Mouse (Mus musculus) stomach, postnatal 0 days (tissue): ENCODE measurements at regions not wholly inside any gene's neighbourhood (a gene's known extent, or its start where the extent isn't known, plus 50 kb on each side); places are given as distances from the start of the nearest gene placed in this dataset.
"Not testable (repeated sequence)": the region's sequence is repeated elsewhere in the genome, so short reads cannot be mapped to it uniquely, and the experiment has no call there.

Source experiments
- ATAC-seq: fragments of 200-750 bp; cut with Nextera tagmentation; 2 replicates; pipeline ENCODE4 v1.8.0; 2017; ENCODE audit not compliant: low FRiP score, low TSS enrichment
- DNase-seq: peaks from one replicate; pipeline ENCODE4 v3.0.0-alpha.2; 2016; ENCODE audit warnings: low spot score
- H3K27ac ChIP-seq: fragments of 300-500 bp; sonication (generic); replicated peaks from 2 replicates; pipeline ENCODE4 v1.5.1; 2014; ENCODE audit warnings: mild to moderate bottlenecking, control low read depth
- H3K27me3 ChIP-seq: fragments of 300-500 bp; sonication (generic); 2 replicates; pipeline ENCODE4 v1.6.1; 2014; ENCODE audit warnings: low read length; ENCODE audit not compliant: control insufficient read depth, insufficient read depth
- H3K36me3 ChIP-seq: fragments of 300-500 bp; sonication (generic); 2 replicates; pipeline ENCODE4 v1.6.1; 2014; ENCODE audit warnings: low read length, mixed read lengths; ENCODE audit not compliant: control insufficient read depth, insufficient read depth
- H3K4me1 ChIP-seq: fragments of 300-500 bp; sonication (generic); replicated peaks from 2 replicates; pipeline ENCODE4 v1.6.1; 2014; ENCODE audit warnings: antibody characterized with exemption; ENCODE audit not compliant: control insufficient read depth, insufficient read depth
- H3K4me2 ChIP-seq: fragments of 300-500 bp; sonication (generic); replicated peaks from 2 replicates; pipeline ENCODE4 v1.6.1; 2014; ENCODE audit warnings: low read depth, mild to moderate bottlenecking, control low read depth, moderate library complexity
- H3K4me3 ChIP-seq: fragments of 300-500 bp; sonication (generic); 2 replicates; pipeline ENCODE4 v1.5.1; 2014; ENCODE audit warnings: low read depth, low read length, control low read depth
- H3K9ac ChIP-seq: fragments of 300-500 bp; sonication (generic); 2 replicates; pipeline ENCODE4 v1.6.1; 2014; ENCODE audit warnings: mild to moderate bottlenecking, low read length, control low read depth, mixed read lengths
- H3K9me3 ChIP-seq: fragments of 300-500 bp; sonication (generic); 2 replicates; pipeline ENCODE4 v1.6.1; 2016; ENCODE audit warnings: low read length; ENCODE audit not compliant: control insufficient read depth
- CTCF ChIP-seq: IDR thresholded peaks from 2 replicates; pipeline ENCODE4 v1.5.1; 2016; ENCODE audit warnings: antibody characterized with exemption, low read depth, mild to moderate bottlenecking, moderate library complexity
- EP300 ChIP-seq: optimal IDR thresholded peaks from 2 replicates; pipeline ENCODE3; 2016; ENCODE audit warnings: antibody characterized with exemption
- WGBS: fragments of 180-500 bp; shearing (Covaris S2); extraction: QIAGEN DNeasy Blood & Tissue Kit; methylation state at CpG from one replicate; pipeline ENCODE4 v1.1.7; 2014; 5-methylcytosine and 5-hydroxymethylcytosine counted together

- H3K36me3 ChIP-seq = no peaks in the 10 kb centered on the region
- H3K27ac ChIP-seq = no peak overlapping the region
- H3K4me2 ChIP-seq = no peak overlapping the region
- no peak for TF ChIP-seq EP300
- TF ChIP-seq CTCF = no peak
- DNase-seq (no peak), ATAC-seq (no peak)
- H3K4me1 ChIP-seq = no peaks in the 10 kb centered on the region
- H3K4me3 ChIP-seq = no peak overlapping the region
- 53% methylated on average over 9 of the region's 9 CpGs for WGBS
- H3K27me3 ChIP-seq = no peaks in the 10 kb centered on the region
- H3K9me3 ChIP-seq = no peaks in the 10 kb centered on the region
- H3K9ac ChIP-seq = no peak overlapping the region
Measured at GRCm38 (mm10) chr4:23636231-23636928, 859.9 kb upstream of the Mms22l start.

GRCm38 (mm10) chr4:23636929-23637235 lies 859.4 kb upstream of the Mms22l start:
- TF ChIP-seq EP300 (no peak), CTCF (no peak)
- H3K36me3 ChIP-seq = no peaks in the 10 kb centered on the region
- H3K9ac ChIP-seq = no peak overlapping the region
- no peak overlapping the region for H3K4me3 ChIP-seq
- no peak for ATAC-seq
- H3K4me1 ChIP-seq = no peaks in the 10 kb centered on the region
- no peaks in the 10 kb centered on the region for H3K9me3 ChIP-seq
- H3K4me2 ChIP-seq = no peak overlapping the region
- DNase-seq = no peak
- no peak overlapping the region for H3K27ac ChIP-seq
- H3K27me3 ChIP-seq = no peaks in the 10 kb centered on the region
- WGBS = 55% methylated on average over 2 of the region's 2 CpGs

- H3K4me3 ChIP-seq, H3K9ac ChIP-seq, H3K27me3 ChIP-seq, H3K9me3 ChIP-seq, H3K27ac ChIP-seq, DNase-seq, H3K4me1 ChIP-seq, H3K36me3 ChIP-seq, ATAC-seq, H3K4me2 ChIP-seq: not testable (repeated sequence)
- 79% methylated on average over 5 of the region's 5 CpGs for WGBS
Measured at GRCm38 (mm10) chr4:23656671-23657070, 839.6 kb upstream of the Mms22l start.

GRCm38 (mm10) chr4:23668896-23669295 lies 827.4 kb upstream of the Mms22l start:
- no peaks in the 10 kb centered on the region for H3K4me1 ChIP-seq
- no peaks in the 10 kb centered on the region for H3K36me3 ChIP-seq
- DNase-seq (no peak), ATAC-seq (no peak)
- TF ChIP-seq EP300 (no peak), CTCF (no peak)
- H3K4me3 ChIP-seq = no peak overlapping the region
- H3K4me2 ChIP-seq = no peak overlapping the region
- no peaks in the 10 kb centered on the region for H3K9me3 ChIP-seq
- no peak overlapping the region for H3K9ac ChIP-seq
- H3K27ac ChIP-seq = no peak overlapping the region
- WGBS = 78% methylated on average over 2 of the region's 2 CpGs
- no peaks in the 10 kb centered on the region for H3K27me3 ChIP-seq

GRCm38 (mm10) chr4:23703626-23704025 lies 792.6 kb upstream of the Mms22l start:
- no peak for TF ChIP-seq EP300
- no peak for TF ChIP-seq CTCF
- Histone ChIP-seq H3K4me1 (no peaks in the 10 kb centered on the region), H3K36me3 (no peaks in the 10 kb centered on the region), H3K27ac (no peak overlapping the region), H3K4me3 (no peak overlapping the region), H3K27me3 (no peaks in the 10 kb centered on the region), H3K9me3 (no peaks in the 10 kb centered on the region), H3K9ac (no peak overlapping the region), H3K4me2 (no peak overlapping the region)
- DNase-seq (no peak), ATAC-seq (no peak)

- H3K27me3 ChIP-seq = no peaks in the 10 kb centered on the region
- no peak overlapping the region for H3K9ac ChIP-seq
- no peak overlapping the region for H3K4me2 ChIP-seq
- 80% methylated on average over 2 of the region's 2 CpGs for WGBS
- no peak for TF ChIP-seq EP300
- TF ChIP-seq CTCF = no peak
- no peak overlapping the region for H3K4me3 ChIP-seq
- ATAC-seq = no peak
- no peaks in the 10 kb centered on the region for H3K36me3 ChIP-seq
- DNase-seq = no peak
- H3K27ac ChIP-seq = no peak overlapping the region
- no peaks in the 10 kb centered on the region for H3K4me1 ChIP-seq
- H3K9me3 ChIP-seq = no peaks in the 10 kb centered on the region
Measured at GRCm38 (mm10) chr4:23710716-23711115, 785.5 kb upstream of the Mms22l start.
